Mouse (Mus musculus) lung, postnatal 0 days (tissue): ENCODE results near the gene Gm17018. TPM values are rescaled to one million over a fixed set of nuclear protein-coding genes. Genes with fewer than 3 reads are reported as not detected.

ENCODE experiments used
- ATAC-seq: fragments of 200-750 bp; cut with Nextera tagmentation; 2 replicates; pipeline ENCODE4 v1.8.0; 2017; ENCODE audit warnings: moderate library complexity
- DNase-seq: peaks from one replicate; pipeline ENCODE4 v3.0.0-alpha.2; 2016; ENCODE audit warnings: low spot score
- H3K27ac ChIP-seq: fragments of 300-500 bp; sonication (generic); 2 replicates; pipeline ENCODE4 v1.5.1; 2014; ENCODE audit warnings: antibody characterized with exemption, mild to moderate bottlenecking, low read length, mixed read lengths
- H3K27me3 ChIP-seq: fragments of 300-500 bp; sonication (generic); replicated peaks from 2 replicates; pipeline ENCODE4 v1.6.1; 2014; ENCODE audit warnings: low read length, mixed read lengths; ENCODE audit not compliant: insufficient read depth
- H3K36me3 ChIP-seq: fragments of 300-500 bp; sonication (generic); 2 replicates; pipeline ENCODE4 v1.6.1; 2014; ENCODE audit warnings: low read length, mixed read lengths; ENCODE audit not compliant: insufficient read depth
- H3K4me1 ChIP-seq: fragments of 300-500 bp; sonication (generic); 2 replicates; pipeline ENCODE4 v1.6.1; 2014; ENCODE audit warnings: antibody characterized with exemption, low read depth, low read length, mixed read lengths; ENCODE audit not compliant: insufficient read depth
- H3K4me2 ChIP-seq: fragments of 300-500 bp; sonication (generic); replicated peaks from 2 replicates; pipeline ENCODE4 v1.6.1; 2014; ENCODE audit warnings: low read depth, mild to moderate bottlenecking, low read length, moderate library complexity, mixed read lengths
- H3K4me3 ChIP-seq: fragments of 300-500 bp; sonication (generic); 2 replicates; pipeline ENCODE4 v1.5.1; 2014; ENCODE audit warnings: low read depth, low read length
- H3K9ac ChIP-seq: fragments of 300-500 bp; sonication (generic); replicated peaks from 2 replicates; pipeline ENCODE4 v1.6.1; 2014; ENCODE audit warnings: low read depth, mild to moderate bottlenecking
- H3K9me3 ChIP-seq: fragments of 300-500 bp; sonication (generic); 2 replicates; pipeline ENCODE4 v1.6.1; 2016; ENCODE audit warnings: low read length, mixed read lengths
- CTCF ChIP-seq: IDR thresholded peaks from 2 replicates; pipeline ENCODE4 v1.5.1; 2016; ENCODE audit warnings: antibody characterized with exemption, mild to moderate bottlenecking
- EP300 ChIP-seq: IDR thresholded peaks from 2 replicates; pipeline ENCODE4 v1.6.1; 2016; ENCODE audit warnings: antibody characterized with exemption, mild to moderate bottlenecking, control low read depth
- WGBS: fragments of 180-500 bp; shearing (Covaris S2); extraction: QIAGEN DNeasy Blood & Tissue Kit; methylation state at CpG from one replicate; pipeline ENCODE4 v1.1.7; 2014; 5-methylcytosine and 5-hydroxymethylcytosine counted together
- polyA plus RNA-seq: library from polyadenylated mRNA; unstranded; fragments of >200 nt; fragmentation: Nextera tagmentation; extraction: Ambion mirVana; gene quantifications from 2 replicates; pipeline ENCODE4 v1.2.1, GENCODE M21; 2015

The Gm17018 gene
- polyA plus RNA-seq, 1 experiment from 2014 or later = 40.1 TPM

- no peak overlapping the region for H3K9ac ChIP-seq
- WGBS = 67% methylated on average over 7 of the region's 7 CpGs
These were observed 60.6 kb downstream of the Gm17018 start for GRCm38 (mm10) chr19:45621061-45621460.

GRCm38 (mm10) chr19:45622144-45622543 is 61.7 kb downstream of the Gm17018 start:
- TF ChIP-seq CTCF (no peak), EP300 (no peak)
- Histone ChIP-seq H3K36me3 (no peaks in the 10 kb centered on the region), H3K4me2 (no peak overlapping the region), H3K4me1 (no peaks in the 10 kb centered on the region; the same call in 1 of the 2 replicates), H3K27ac (no peak overlapping the region), H3K4me3 (no peak overlapping the region), H3K9me3 (no peaks in the 10 kb centered on the region), H3K9ac (no peak overlapping the region), H3K27me3 (no peaks in the 10 kb centered on the region)
- 77% methylated on average over 5 of the region's 5 CpGs for WGBS
- DNase-seq = no peak
- ATAC-seq = no peak

More at GRCm38 (mm10) chr19:45621061-45621460, 60.6 kb downstream of the Gm17018 start:
- no peak for TF ChIP-seq CTCF
- no peak for TF ChIP-seq EP300
- Histone ChIP-seq H3K4me1 (no peaks in the 10 kb centered on the region; the same call in 1 of the 2 replicates), H3K27ac (no peak overlapping the region), H3K4me2 (no peak overlapping the region), H3K36me3 (no peaks in the 10 kb centered on the region), H3K9me3 (no peaks in the 10 kb centered on the region), H3K4me3 (no peak overlapping the region), H3K27me3 (no peaks in the 10 kb centered on the region)
- no peak for DNase-seq
- no peak for ATAC-seq

GRCm38 (mm10) chr19:45623710-45624109 is 63.3 kb downstream of the Gm17018 start:
- no peak for TF ChIP-seq EP300
- no peak for TF ChIP-seq CTCF
- Histone ChIP-seq H3K9ac (no peak overlapping the region), H3K27me3 (no peaks in the 10 kb centered on the region), H3K9me3 (no peaks in the 10 kb centered on the region), H3K36me3 (no peaks in the 10 kb centered on the region), H3K4me3 (no peak overlapping the region), H3K27ac (no peak overlapping the region), H3K4me1 (no peaks in the 10 kb centered on the region), H3K4me2 (no peak overlapping the region)
- WGBS = 74% methylated on average over 4 of the region's 4 CpGs
- no peak for DNase-seq
- ATAC-seq = no peak

GRCm38 (mm10) chr19:45627036-45627435 is 66.6 kb downstream of the Gm17018 start:
- H3K4me2 ChIP-seq = no peak overlapping the region
- no peak for TF ChIP-seq EP300
- no peak for TF ChIP-seq CTCF
- H3K9ac ChIP-seq = no peak overlapping the region
- no peak overlapping the region for H3K4me3 ChIP-seq
- no peaks in the 10 kb centered on the region for H3K9me3 ChIP-seq
- ATAC-seq (no peak), DNase-seq (no peak)
- H3K27me3 ChIP-seq = no peaks in the 10 kb centered on the region
- H3K4me1 ChIP-seq = no peaks in the 10 kb centered on the region
- H3K36me3 ChIP-seq = no peaks in the 10 kb centered on the region
- H3K27ac ChIP-seq = no peak overlapping the region
- 27% methylated on average over 3 of the region's 3 CpGs for WGBS

GRCm38 (mm10) chr19:45628649-45629048 is 68.2 kb downstream of the Gm17018 start:
- Histone ChIP-seq H3K27me3 (no peaks in the 10 kb centered on the region), H3K36me3 (no peaks in the 10 kb centered on the region), H3K4me3 (no peak overlapping the region), H3K9ac (no peak overlapping the region), H3K9me3 (no peaks in the 10 kb centered on the region), H3K4me1 (no peaks in the 10 kb centered on the region), H3K27ac (no peak overlapping the region), H3K4me2 (no peak overlapping the region)
- WGBS = 62% methylated on average over 6 of the region's 6 CpGs
- TF ChIP-seq EP300 = no peak
- TF ChIP-seq CTCF = no peak
- no peak for ATAC-seq
- no peak for DNase-seq

- no peak overlapping the region for H3K4me2 ChIP-seq
- TF ChIP-seq EP300 (no peak), CTCF (peak; percentile 57)
- no peak overlapping the region for H3K9ac ChIP-seq
- H3K4me1 ChIP-seq = no peaks in the 10 kb centered on the region
- no peaks in the 10 kb centered on the region for H3K36me3 ChIP-seq
- H3K9me3 ChIP-seq = no peaks in the 10 kb centered on the region
- DNase-seq (no peak), ATAC-seq (no peak)
- H3K27me3 ChIP-seq = no peaks in the 10 kb centered on the region
- H3K27ac ChIP-seq = no peak overlapping the region
- WGBS = 97% methylated on average over 3 of the region's 3 CpGs
- H3K4me3 ChIP-seq = no peak overlapping the region
These were observed 68.8 kb downstream of the Gm17018 start for GRCm38 (mm10) chr19:45629219-45629618.

Other genes starting within 250 kb of the Gm17018 start
- gene Btrc, start 196.9 kb upstream of the Gm17018 start, polyA plus RNA-seq = 20.7 and 25.6 TPM in 2 replicates
- gene Poll, start 84 bp upstream of the Gm17018 start, polyA plus RNA-seq = 8.7 and 9.7 TPM in 2 replicates
- 2.9 and 4.6 TPM in 2 replicates for gene Fbxw4, start 99.7 kb downstream of the Gm17018 start, polyA plus RNA-seq
- gene Fgf8, start 182.3 kb downstream of the Gm17018 start, polyA plus RNA-seq = not detected in 2 replicates
- 7.7 and 8.1 TPM in 2 replicates for gene Npm3, start 189.0 kb downstream of the Gm17018 start, polyA plus RNA-seq
- 26.4 and 33.9 TPM in 2 replicates for gene Mgea5, start 223.2 kb downstream of the Gm17018 start, polyA plus RNA-seq